Mouse (Mus musculus) MN1 (cell line): ENCODE measurements around the gene Nob1.

Experiments
- DNase-seq: peaks from one replicate; pipeline ENCODE4 v3.0.0-alpha.2; 2016; ENCODE audit warnings: low spot score

Nob1 gene

DNA sequence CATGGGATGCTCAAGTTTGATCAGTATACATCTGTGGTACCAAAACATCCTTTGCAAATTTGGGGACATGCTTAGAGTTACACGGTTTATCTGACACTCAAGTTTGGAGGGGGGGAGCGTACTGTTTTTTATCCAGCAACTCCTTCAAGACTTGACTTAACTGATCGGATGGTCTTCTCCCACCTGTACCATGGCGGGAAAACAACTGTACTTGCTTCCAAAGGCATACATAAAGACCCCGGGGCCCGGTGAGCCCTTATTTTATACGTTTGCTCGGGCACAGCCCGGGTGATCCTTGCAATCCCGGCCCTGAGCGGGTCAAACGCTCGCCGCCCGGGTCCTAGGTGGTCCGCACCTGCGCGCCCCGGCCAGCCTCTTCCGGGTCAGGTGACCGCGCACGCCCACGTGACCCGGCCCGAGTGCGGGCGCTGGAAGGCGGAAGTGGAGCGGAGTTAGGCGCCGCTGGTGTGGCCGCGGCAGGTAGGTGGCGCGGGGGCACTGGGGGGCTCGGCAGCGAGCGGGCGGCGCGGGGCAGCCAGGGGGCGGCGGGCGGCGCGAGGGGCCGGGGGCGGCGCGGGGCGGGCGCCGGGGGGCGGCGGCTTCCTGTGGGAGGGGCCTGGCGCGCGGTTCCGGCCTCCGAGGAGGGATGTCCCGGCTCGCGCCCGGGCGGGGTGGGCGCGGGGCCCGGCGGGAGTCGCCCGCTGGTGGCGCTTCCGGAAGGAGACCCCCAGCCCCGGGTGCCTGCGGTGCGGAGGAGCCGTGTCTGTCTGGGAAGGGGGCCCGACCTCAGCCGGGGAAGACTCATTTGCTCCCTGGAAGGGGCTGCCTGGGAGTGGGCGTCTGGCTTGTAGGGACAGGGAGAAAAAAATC lies 11.3 kb upstream of the Nob1 start, which contains the start of gene Wwp2:
Gene Wwp2 (plus strand): TSS at position 404 of the 870 bp plus-strand sequence.
- DNase-seq, result peak; percentile 83

DNA sequence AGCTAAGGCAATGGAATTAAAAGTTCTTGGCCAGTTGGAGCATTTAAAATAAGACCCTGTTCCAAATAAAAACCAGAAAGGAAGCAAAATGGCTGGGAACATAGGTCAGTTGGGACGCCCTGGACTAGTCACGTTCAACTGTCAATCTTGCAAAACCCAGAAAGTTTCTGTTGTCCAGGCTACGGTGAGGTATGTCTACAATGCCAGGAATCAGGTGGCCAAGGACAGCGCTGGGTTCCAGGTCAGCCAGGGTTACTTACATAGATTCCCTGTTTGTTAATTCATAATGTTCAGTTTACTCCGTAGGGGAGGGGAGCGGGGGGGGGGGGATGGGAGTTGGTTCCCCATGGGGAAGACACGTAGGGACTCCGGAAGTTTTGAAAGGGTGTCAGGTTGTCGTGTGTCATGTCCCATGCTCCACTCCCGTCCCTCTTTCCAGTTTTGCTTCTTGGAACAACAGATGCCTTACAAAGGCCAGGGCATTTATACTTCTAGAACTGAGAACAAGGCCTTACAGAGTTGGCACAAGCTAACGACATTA lies 10.6 kb upstream of the Nob1 start:
- no peak for DNase-seq

DNA sequence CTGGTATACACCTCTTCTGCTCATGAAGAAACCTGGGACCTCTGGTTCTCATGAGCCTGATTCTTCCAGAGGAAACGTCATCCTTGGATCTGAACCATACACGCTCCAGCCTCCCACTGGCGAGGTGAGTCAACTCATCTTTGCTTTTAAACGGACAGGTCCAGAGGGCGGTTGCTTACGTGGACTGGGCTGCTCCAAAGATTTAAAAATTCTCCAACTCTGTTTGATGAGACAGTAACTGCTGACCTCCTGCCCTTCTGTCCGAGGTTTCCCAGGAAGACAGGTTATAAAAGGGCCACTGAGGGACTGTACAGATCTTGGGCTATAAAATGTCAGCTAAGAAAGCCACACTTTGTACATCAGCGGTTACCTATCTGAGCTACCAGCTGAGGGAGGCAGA lies 6.0 kb upstream of the Nob1 start:
- DNase-seq, result no peak

DNA sequence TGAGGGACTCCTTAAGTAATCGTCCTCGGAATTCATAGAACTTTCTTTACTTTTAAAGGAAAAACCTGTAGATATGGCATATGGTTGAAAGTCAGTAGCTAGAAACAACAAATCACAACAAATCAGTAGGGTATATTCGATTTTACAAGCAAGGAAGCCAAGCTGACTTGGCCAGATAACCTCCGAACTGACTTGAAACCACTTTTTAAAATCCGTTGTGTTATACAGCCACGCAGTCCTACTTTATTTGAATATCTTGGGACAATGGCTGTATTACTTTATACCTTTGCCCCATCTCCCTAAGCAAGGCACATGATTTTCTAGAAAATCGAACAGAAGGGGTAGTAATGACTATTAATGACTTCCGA lies 363 bp upstream of the Nob1 start:
- no peak for DNase-seq

DNA sequence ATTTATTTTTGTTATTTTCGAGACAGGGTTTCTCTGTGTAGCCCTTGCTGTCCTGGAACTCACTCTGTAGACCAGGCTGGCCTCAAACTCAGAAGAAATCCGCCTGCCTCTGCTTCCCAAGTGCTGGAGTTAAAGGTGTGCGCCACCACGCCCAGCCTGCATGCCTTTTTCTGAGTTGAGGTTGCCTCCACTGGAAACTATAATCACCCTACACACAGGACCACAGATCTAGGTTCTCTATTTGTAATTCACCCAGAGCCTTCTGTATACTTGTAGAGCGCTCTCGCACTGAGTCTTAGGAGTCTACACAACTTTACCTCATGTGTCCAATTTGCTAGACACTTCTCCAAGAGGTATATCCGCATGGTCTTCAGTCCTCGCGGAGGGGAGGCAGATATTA lies 675 bp downstream of the Nob1 start:
- DNase-seq, result no peak

DNA sequence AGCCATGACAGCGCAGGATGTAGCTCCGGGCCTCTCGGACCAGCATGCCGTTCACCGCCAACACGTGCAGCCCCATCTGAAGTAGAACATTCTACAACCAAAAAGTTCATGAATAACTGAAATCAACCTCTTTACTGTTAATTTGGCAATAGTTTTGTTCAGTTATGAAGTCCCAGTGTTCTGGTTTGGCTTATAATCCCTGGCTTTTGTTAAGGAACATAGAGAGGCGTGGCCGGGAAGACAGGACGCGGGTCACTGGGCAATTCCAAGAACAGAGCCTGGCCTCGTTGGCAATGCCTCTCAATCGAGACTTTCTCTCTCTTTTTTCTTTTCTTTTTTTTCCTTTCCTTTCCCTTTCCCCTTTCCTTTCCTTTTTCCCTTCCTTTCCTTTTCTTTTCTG lies 7.8 kb downstream of the Nob1 start:
- DNase-seq, result no peak

DNA sequence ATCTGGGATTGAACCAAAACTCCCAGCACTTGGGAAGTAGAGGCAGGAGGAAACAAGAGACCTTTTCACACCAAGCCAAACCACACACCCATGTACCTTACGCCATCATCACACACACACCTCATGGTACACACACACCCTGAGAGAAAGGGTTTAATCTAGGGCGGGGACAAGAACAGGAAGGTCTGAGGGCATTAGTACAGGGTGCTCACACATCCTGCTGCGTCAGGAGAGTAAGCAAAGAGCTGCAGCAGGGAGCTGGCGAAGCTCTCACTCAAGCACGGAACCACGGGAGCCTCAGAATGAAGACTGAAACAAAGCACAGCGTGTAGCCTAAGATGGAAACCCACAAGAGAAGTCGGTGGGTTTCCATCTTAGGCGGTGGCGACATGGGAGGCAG lies 11.0 kb downstream of the Nob1 start:
- no peak for DNase-seq

DNA sequence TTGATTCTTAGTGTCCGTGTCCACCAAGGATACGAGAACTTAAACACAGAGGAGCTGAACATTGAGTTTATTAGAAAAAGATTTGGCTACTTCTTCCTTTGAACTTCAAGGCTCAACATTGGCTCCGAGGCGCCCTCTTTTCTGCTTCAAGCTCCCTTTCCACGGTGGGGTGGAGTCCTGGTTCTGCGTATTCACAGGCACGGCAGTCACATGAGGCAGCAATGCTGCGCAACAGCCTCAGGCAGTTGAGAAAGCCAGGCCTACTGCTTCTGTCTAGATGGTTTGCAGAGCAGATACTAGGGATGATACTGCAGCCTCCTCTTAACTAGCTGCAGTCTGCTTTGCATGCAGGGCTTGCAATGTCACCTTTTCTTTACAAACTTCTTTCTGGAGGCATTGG lies 12.3 kb downstream of the Nob1 start:
- DNase-seq, result no peak

DNA sequence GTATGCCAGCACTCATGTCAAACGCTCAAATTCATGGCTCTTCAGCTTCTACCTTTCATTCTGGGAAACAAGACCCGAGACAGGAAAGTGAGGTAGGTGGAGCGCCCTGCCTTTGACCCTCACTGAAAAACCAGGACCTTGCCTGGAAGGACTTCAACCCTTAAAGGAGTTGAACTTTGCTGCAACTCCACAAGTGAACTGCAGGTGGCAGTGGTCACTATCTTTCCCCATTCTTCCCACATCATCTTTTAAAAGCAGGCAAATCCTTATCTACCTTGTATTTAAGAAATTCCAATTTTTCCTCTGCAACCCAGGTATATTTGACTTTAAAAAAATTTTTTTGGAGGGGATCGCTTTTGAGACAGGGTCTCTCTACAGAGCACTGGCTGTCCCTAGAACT lies 13.5 kb downstream of the Nob1 start:
- peak; percentile 71 for DNase-seq

DNA sequence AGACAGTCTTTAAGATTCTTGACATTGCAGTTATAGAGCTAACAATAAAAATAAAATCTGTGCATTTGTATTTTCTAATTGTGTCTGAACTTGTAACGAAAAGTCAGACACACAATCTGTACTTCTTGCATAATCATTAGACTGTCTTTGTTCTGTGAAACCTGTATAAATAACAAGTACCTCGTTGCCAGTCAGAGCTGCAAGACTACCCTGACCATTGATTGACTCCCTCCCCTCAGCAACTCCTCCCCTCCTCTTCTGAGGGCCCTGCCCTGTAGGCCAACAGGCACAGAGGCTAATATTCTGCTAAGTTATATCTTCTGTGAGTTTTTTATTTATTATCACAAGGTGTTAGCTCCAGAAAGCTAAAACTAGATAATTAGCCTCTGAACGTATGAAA lies 18.9 kb downstream of the Nob1 start:
- no peak for DNase-seq

DNA sequence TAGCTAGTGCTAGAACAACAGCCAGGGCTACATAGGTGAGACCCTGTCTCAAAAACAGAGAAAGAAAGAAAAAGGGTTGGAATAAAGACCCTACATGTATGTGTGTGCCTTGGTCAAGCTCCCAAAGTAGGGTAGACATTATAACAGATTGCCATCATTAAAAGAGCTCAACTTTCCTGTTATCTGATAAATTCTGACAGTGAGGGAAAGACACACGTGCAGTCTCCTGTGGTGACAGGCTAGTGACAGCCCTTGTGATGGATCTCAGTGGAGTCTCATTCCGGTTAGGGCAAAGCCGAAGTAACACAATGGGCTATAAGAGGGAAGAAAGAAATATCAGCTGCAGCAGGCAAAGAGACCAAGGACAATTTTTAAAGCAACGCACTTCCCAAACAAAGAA lies 20.8 kb downstream of the Nob1 start:
- DNase-seq, result no peak

DNA sequence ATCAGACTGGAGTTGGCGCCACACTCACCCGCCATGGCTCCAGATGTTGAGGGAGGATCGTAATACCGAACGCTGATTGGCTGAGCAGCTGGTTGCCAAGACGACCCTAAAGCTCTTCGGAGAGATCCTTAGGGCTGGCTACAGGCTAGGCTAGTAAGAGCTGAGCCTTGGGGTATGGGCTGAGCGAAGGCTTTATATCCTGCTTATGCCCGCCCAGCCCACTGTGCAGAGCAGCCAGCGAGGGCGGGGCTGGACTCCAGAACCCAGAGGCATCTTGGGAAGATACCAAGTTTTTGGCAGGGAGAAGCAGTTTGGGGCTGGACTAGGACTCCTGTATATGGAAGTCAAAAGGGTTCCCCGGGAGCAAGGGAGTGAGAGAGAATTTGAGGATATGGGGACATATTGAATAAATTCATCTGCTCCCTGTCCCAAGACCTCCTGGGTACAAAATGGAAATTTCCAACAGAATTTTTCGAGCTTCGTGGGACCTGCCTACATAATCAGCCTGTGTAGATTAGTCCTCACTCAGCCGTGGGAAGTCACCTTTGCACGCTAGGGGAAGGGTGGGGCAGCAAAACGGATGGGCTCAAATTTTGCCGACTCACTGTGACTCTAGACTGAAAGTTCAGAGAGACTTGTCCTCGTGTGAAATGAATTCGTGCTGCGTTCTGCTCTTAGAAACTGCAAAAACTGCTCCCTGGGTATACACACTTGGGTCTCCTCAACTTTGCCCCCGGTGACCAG lies 21.6 kb downstream of the Nob1 start, which contains the start of gene Nqo1:
Gene Nqo1 (minus strand): TSS at position 169 of the 744 bp plus-strand sequence.
- peak; percentile 95 for DNase-seq

DNA sequence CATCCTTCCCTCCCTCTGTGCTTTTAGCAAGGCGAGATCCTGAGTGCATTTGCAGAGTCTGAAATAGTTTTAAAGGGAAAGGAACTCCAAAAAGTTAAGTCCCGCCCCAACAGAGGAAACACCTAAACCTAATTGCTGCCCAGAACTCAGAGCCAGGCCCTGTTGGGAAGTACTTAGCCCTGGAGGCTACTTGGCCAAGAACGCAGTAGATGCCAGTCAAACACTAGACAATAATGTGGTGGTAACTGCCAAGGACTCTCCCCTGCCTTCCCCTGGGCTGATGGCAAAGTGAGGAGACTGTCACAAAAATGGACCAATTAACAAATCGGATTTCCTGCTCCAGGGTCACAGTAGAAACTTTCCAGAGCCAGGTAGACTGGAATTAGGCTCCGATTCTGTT lies 23.0 kb downstream of the Nob1 start:
- no peak for DNase-seq

DNA sequence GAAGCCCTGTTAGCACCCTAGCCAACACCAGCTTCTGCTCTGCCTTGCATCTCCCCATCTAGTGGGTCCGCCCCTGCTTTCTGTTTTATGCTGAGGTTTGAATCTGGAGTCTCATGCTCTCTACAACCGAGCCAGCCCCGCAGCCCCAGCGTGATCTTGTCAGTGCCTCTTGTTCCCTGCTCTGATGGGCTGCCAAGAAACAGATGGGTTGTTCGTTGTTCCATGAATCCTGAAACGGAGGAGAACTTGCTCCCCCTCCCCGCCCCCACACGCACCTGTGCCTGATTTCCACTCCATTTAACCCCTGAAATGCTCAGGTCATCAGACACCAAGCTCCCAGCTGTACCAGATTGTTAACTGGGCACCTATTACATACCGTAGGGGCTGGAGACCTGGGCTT lies 25.4 kb downstream of the Nob1 start:
- no peak for DNase-seq

DNA sequence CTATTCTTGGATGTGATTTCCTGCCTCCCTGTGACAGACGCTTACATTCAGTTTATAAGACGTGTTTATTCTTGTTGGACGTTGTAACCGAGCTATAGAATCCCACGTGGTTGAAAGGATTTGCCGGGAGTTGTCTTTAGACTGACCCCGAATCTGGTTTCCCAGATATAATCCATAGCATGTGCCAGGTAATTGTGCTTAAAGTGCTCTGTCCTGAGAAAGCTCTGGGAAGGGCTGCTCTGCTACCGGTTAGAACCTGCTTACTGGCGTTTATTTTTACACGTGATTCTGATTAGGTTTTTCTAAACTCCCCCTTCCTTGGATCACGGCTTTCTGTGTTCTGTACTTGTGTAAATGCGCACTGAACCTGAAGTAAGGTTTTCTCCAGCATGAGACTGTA lies 27.2 kb downstream of the Nob1 start:
- DNase-seq, result no peak

DNA sequence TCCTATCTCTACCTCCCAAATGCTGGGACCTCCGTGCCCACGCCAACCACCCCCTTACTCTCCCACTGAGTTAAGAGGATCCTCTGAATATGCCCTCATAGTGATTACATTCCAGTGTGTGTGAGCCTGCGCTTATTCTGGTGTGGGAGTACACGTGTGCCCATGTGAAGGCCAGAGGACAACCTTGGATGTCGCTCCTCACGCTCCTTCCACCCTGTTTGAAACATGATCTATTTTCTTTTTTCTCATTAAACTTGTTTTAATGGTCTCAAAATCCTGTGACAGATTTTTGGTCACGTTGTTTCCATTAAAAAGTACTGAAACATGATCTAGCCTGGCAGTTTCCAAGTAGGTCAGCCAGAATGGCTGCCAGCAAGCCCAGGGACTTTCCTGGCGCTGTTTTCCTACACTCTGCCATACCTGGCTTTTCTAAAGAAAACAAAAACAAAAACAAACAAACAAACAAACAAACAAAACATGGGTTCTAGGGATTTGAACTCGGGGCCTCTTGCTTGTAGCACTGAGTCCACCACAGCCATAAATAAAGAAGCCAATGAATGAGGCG lies 28.7 kb downstream of the Nob1 start:
- no peak for DNase-seq

DNA sequence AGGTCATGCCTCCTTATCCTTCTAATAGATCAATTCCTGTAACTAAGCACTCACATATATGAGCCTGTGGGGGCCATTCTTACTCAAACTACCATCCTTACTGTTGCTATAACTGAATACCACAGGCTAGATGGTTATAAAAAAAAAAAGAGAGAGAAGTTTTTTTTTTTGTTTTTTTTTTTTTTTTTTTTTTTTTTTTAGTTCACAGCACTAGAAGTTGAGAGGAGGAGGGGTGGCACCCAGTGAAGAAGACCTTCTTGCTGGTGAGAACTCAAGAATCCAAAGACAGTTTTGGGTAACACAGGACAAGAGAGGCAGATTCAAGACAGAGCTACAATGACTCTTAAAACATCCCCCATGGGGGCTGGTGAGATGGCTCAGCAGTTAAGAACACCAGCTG lies 29.5 kb downstream of the Nob1 start:
- no peak for DNase-seq

DNA sequence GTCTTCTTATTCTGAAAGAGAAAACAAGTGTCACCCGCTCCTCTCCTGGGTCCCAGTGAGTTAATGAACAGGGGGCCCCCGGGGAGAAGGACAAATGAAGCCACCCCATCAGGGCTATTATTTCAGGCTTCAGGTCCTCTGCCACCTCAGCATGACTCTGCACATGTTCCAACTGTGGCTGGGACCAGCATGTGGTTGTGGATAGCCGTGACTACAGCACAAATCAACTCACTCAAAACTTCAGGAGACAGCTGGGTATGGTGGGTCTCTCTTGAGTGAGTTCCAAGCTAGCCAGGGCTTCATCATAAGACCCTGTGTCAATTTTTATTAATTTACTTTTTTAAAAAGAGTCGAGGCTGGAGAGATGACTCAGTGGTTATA lies 33.7 kb downstream of the Nob1 start:
- DNase-seq, result no peak

DNA sequence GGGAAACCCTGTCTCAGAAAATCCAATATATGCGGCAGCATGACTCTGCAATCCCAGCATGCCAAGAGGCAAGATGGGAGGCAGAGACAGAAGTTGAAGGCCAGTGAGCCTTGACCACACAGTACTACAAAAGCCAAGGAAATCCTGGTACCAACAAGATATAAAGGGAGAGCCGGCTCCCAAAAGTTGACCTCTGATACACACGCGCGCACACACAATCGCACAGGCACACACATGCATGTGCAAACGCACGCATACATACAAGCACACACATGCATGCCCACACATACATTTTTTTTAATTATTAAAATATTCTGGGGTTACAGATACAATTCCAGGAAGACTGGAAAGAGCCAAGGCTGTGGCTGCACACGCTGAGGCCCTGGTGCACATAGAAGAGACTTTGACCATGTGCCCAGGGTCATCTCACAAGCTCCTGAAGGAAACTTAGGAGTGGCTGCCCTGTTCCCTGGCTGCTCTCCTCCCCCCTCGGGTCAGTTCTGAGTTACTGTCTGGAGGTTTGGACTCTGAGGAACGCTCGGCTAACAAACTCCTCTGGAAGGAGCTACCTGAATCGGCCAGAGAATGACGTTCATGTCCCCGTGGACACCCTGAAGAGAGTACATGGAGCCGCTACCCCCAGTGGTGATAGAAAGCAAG lies 34.2 kb downstream of the Nob1 start:
- no peak for DNase-seq

DNA sequence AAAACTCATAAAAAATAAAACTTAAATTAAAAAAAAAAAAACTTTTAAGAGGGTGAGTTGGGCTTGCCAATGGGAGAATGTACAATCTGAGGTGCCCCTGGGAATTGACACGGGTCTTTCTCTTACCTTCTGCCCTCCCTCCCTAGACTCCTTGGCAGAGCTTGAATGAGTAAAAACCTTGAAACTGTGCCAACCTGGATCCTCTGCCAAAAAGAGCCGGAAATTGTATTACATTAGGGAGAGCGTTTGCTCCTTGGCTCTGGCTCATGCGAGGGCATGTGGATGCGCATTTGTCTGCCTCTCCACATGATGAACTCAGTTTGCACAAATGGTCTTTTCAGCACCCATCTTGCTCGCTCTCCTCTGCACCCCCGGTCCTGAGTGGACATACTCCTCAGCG lies 35.3 kb downstream of the Nob1 start:
- peak; percentile 98 for DNase-seq

DNA sequence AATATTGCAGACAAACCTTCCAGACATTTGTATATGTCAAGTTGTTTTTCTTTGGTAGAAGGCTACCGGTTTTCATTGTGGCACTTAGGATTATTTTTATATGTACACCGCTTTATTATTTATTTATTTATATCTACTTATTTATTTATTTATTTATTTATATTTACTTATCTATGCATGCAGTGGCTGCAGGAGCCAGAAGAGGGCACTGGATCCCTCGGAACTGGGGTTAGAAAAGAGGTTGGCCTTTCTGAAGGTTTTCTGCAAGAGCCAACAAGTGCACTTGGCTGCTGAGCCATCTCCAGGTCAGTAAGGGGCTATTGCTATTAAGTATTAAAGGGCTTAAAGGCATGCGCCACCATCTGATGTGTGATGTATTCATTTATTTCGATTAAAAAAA lies 37.0 kb downstream of the Nob1 start:
- DNase-seq, result peak; percentile 73

DNA sequence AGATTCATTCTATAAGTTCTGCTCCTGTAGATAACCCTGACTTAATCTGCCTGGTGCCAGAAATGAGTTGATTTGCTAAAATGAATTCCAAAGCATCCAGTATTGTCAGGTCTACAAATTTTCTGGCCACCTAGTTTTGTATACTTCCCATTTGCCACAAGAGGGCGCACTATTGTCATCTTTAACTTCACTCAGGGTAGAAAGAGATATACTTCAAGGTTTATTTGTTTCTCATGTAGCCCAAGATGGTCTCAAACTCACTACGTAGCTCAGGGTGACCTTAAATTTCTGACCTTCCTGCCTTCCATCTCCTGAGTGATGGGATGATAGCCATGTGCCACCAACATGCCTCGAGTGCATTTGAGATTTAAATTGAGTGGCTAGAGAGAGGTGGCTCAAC lies 38.2 kb downstream of the Nob1 start:
- DNase-seq, result peak; percentile 82
